Mouse (Mus musculus): ENCODE results near the gene Theg.

Gene Theg

DNA sequence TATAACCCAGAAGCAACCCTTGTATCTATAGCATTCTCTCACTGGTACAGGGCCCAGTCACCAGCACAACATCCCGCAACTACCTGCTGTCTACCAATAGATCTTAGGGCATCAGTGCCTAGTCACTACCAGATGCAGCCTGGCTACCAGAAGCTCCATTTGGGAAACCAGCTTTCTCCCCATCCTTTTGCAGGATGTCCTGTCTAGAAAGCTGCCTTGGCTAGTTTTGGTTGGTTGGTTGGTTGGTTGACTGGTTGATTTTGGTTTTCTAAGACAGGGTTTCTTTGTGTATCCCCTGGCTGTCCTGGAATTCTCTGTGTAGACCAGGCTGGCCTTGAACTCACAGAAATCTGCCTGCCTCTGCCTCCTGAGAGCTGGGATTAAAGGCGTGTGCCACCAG is 27.4 kb downstream of the Theg start:
- in situ Hi-C loops (cut with MboI; ENCODE audit: unreplicated experiment in 2 of 2) = no loop called here

DNA sequence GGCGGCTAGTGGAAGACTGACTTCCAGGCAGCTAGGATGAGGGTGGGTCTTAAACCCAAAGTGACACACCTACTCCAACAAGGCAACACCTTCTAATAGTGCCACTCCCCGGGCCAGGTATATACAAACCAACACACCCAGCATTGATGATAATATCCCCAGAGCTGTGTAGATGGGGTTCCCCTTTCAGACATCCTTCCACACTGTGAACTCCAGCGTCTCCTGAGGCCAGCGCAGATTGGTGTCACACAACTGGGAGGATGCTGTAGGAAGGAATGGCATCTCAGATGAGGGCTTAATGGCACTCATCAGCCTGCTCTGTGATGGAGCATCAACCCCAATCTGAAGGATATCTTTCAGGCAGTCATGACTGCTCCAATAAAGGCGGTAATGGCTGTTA is 29.6 kb downstream of the Theg start:
- in situ Hi-C loops (cut with MboI; ENCODE audit: unreplicated experiment in 2 of 2) = no loop called here

DNA sequence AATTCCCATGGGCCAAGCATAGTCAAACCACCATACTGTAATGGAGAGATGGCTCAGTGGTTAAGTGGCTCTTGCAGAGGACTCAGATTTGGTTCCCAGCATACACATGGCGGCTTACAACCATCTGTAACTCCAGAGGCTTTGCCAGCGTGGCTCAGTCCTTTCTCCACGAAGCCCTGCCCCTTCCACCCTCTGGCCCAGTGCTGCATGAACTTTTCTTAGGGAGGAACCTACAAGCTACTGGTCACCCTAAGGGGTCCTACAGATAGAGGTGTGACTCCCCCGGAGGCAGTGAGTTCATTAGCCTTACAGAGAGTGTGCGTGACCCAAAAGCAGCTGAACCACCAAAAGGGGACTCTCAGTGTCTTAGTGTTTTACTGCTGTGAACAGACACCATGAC is 30.2 kb downstream of the Theg start:
- in situ Hi-C loops (cut with MboI; ENCODE audit: unreplicated experiment in 2 of 2) = no loop called here

DNA sequence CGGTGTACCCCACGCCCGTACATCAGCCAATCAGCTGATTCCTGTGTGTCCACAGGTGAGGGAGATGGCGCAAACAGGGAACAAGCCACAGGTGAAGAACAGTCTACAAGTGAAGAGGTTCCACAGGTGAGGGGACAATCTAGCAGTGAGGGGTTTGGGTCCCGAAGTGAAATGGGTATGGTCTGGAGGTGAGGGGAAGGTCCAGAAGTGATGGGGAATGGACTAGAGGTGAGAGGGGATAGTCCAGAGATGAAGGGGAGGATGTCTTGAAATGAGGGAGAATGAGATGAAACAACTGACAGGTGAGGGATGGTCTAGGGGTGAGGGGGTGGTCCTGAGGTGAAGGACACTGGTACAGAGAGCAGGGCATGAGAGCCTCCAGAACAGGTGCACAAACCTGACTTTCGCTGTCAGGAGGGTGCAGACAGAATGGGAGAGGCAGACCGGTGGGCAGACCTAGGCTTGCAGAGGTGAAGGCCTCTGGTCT is 31.9 kb downstream of the Theg start:
- in situ Hi-C loops (cut with MboI; ENCODE audit: unreplicated experiment in 2 of 2) = no loop called here

DNA sequence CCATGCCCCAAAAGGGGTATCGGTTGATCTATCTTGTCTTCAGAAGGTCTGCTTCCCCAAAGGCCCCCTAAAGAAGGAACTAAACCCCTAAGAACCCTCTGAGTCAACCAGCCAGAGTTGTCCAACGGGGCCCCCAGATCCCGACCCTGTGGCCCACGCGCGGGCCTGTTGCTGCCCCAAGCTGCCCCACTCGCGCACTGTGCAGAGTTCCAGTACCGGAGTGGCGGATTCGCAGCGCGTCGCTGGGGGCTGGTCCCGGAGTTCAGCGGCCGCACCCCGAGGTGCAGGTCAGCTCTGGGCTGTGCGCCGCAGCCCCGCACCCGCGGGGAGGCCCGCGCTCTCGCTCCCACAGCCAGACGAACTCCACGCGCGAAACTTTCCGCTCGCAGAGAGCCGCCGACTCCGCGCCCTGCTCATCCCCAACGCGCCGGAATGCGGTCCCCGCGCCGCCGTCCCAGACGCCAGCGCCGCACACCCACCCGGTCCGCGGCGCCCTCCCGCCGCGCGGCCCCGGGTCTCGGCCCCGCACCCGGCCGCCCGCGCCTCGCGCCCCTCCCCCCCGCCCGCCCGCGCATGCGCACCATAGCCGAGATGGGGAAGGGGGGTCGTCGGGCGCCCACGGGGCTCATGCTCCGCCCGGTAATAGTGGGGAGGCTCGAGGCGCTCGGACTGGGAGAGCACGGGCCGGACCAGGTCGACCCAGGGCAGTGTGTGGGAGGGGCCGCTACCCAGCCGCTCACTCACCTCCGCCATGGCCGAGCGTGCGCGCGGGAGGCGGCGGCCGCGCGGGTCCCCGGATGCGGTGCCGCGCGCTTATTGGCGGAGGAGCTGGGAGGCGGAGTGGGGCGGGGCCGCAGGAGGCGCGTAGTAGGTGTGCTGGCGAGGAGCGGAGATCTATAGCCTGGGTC is 32.5 kb downstream of the Theg start, which contains the start of gene Mier2:
Gene Mier2, minus strand, starts transcription at position 870 of the 908 bp plus-strand sequence.
- in situ Hi-C loops (cut with MboI; ENCODE audit: unreplicated experiment in 2 of 2) = no loop called here

DNA sequence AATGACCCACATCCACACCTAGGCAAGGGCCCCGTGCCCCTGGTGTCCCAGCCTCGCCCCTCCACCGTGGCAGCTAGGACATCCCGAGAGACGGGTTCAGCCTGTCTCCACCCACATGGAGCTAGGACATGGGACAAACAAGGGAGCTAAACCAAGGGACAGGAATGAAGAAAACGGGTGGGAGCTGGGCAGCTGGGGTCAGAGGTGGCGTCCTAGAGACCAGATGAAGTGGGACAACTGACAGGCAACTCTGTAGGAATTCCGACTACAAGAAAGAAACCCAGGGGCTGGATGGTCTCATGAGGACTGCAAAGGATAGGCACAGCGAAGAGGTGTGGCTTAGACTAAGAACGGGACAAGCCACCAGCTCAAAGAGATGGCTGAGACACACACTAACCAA is 33.4 kb downstream of the Theg start:
- in situ Hi-C loops (cut with MboI; ENCODE audit: unreplicated experiment in 2 of 2) = no loop called here

DNA sequence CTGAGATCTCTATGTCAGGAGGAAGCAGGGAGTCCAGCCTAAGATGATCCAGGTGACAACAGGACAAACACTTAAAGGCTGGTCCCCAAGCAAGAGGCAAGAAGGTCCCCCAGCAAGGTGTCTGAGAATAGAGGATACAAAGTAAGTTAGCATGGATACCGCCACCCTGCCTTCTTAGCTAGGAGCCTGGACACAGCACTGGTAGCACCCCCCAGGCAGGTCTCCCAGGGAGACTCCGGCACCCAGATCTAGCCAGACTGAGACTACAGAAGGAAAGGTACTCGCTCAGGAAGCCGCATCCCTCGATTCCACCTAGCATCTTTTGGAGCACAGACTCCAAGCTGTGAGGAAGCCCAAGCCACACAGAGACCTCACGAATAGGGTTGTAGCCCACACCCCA is 34.0 kb downstream of the Theg start:
- in situ Hi-C loops (cut with MboI; ENCODE audit: unreplicated experiment in 2 of 2) = no loop called here

DNA sequence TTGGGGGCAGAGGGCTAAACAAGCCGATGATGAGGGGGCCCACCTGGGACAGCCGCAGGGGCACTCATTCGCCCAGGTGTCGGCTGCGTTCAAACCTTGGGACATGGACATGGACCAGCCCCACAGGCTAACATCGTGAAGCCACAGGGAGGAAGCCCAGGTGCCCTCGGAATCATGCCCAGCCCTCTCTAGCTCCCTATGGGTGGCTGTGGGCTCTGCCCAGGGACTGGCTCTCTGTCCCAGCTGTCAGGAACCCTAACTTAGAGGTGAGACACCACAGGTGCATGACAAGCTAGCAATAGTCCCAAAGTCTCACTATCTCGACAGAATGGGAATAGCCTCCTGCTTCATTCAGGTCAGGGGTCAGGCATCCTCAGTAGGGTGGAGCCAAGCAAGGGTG is 34.6 kb downstream of the Theg start:
- in situ Hi-C loops (cut with MboI; ENCODE audit: unreplicated experiment in 2 of 2) = no loop called here

DNA sequence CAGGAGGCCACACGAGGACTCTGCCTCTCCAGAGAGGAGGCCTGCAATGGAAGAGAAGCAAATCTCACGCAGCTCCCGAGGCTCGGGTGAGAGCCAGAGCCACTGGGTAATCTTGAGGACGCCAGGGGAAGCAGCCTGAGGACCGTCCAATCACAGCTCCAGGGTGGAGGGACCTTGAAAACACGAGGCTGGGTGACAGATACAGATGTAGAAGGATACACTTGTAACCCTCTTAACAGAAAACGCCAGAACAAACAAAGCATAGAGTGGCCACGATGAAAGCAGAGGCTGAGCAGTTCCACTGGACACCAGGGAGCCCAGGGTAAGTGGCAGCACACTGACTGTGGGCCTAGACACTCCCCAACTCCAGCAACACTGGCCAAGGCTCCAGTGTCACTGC is 36.8 kb downstream of the Theg start:
- in situ Hi-C loops (cut with MboI; ENCODE audit: unreplicated experiment in 2 of 2) = no loop called here

DNA sequence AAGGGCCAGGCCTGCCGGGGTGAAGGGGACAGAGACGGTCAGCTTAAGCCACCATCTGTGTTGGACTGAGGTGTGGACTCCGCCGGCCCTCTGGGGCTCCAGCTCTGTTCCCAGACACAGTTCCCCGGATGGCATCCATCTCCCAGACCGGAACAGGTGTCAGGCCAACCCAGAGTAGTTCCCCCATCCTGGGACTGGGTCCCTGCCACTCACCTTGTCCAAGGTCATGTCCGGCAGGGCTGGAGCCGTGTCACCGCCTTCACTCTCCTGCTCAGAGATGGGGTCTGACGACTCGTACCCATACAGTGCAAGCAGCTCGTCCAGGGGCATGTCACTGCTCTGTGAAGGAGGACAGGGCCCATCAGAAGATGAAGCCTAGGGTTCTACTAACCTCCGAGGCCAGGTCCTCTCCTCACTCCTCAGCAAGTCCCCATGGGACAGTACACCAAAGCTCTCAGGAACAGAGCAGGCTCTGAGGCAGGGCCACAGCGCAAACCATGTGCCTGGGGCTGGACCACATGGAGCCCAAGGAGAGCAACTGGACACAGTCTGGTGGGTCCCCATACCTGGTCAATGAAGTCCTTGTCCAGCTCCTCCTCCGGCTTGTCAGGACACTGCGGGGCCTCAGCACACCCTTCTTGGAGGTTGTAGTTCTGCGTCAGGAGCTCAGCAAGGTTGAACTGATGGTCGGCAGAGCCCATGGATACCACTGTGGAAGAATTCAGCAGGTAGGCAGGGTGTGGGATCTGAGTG is 38.0 kb downstream of the Theg start:
- in situ Hi-C loops (cut with MboI; ENCODE audit: unreplicated experiment in 2 of 2) = no loop called here

DNA sequence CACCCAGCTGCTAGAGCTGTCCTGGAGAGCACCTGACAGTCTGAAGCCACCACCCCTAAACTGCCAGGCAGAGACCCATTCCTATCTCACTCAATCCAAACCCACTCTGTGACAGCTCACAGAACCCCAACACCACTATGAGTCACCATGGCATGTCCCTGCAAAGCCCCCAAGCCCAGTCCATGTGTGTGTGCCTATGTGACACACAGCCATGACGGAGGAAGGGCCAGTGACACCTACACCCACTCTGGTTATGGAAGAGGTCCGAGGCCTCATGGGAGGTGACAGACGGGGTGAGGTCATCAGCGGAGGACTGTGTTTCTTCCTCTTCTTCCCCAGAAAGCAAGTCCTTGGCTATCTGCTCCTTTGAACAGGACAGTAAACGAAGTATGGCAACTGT is 38.6 kb downstream of the Theg start:
- in situ Hi-C loops (cut with MboI; ENCODE audit: unreplicated experiment in 2 of 2) = no loop called here

DNA sequence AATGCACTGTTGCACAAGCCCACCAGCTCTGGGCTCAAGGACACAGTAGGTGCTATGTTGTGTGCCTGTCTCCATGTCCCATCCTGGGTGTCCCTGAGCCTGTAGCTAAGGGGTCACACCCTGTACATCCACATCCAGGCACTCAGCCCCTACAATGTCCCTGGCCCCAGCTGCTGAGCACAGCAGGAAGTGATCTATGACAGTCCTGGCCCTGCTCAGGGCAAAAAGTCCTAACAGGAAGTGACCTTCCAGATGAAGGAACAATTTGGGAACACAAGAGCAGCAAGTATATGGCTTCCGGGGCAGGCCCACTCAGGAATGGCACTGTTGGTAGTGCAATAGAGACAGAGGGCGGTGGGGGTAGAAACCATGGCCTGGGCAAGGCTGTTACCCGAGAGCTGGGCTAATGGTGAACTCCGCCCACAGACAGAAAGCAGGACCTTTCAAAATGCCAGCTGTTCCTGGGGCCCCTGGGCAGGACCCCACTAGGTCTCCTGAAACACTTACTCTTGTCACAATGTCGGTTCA is 39.9 kb downstream of the Theg start:
- in situ Hi-C loops (cut with MboI; ENCODE audit: unreplicated experiment in 2 of 2) = no loop called here

DNA sequence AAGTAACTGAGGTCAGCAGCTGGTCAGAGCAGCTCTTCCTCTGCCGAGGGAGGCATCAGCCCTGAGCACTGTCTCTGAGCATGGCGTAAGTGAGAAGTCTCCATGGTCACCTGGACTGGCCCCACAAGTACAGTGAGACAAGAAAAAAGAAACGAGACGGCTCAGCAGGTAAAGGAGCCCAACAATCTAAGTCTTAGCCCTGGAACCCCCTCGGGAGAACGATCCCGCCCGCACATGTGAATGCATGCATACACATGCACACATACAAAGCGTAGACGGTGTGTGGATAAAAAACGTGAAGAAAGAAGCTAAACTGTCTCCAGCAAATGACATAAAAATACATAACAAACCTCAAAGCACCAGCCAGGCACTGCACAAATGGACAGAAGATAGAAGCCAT is 40.6 kb downstream of the Theg start:
- in situ Hi-C loops (cut with MboI; ENCODE audit: unreplicated experiment in 2 of 2) = no loop called here

DNA sequence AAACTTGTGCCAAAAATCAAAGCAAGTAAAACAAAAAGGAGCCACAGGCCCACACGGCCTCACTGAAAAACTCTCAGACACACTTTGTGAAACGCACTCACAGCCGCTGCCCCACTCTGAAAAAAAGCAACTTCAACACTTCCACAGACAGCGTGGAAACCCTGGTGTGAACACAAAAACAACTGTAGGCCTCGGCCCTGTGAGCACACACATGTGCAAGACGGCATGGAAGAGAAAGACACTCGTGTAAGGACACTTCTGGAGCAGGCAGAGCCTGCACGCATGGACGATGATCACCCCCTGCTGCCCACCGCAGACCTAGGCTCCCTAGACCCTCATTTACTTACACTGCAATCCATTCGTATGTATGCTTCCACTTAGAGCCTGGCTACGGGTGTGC is 41.2 kb downstream of the Theg start:
- in situ Hi-C loops (cut with MboI; ENCODE audit: unreplicated experiment in 2 of 2) = no loop called here

DNA sequence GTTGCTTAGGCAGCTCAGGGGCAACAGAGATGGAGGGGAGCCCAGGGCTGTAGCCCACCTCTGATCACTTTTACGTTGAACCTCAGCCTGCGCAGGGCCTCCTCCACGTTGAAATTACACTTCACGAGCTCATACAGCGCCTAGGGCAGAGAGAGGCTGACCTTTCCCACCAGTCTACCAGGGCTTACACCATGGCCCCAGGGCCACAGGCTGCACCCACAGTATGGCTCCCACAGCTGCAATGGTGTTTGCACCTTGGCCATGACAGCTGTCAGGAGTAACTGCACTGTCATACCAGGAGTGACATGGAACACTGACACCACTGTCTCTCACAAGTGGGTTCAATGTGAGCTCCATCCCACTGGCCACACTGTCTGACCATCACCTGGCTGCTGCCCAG is 42.5 kb downstream of the Theg start:
- in situ Hi-C loops (cut with MboI; ENCODE audit: unreplicated experiment in 2 of 2) = no loop called here

DNA sequence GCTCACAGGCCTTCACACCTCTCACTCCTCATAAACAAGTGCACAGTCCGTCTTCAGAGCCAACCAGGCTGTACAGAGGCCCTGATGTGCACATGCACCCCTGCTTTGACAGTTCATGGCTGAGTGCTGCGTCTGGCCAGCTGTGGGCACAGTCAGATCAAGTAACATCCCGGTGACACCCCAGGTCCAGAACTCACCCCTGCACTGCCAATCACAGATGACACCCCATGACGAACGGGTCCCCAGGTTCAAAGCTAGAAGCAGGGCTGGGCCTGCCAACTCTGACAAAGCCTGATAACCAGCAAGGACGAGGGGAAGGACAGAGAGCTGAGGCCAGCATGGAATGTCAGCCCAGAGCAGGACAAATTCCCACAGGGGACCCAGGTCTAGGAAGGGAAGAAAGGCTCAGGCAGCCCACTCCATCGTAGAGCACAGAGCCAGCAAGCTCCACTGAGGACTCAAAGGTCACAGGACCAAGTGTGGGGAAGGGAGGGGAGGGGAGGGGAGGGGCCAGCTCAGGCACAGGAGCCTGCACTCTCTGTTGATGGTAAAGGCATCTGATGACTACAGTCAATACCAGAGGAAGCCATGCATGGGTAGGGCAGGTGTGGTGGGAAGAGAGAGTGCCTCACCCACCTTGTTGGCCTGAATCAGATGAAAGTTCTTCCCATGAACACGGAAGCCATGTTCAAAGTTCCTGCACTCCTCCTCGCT is 43.1 kb downstream of the Theg start:
- in situ Hi-C loops (cut with MboI; ENCODE audit: unreplicated experiment in 2 of 2) = no loop called here

DNA sequence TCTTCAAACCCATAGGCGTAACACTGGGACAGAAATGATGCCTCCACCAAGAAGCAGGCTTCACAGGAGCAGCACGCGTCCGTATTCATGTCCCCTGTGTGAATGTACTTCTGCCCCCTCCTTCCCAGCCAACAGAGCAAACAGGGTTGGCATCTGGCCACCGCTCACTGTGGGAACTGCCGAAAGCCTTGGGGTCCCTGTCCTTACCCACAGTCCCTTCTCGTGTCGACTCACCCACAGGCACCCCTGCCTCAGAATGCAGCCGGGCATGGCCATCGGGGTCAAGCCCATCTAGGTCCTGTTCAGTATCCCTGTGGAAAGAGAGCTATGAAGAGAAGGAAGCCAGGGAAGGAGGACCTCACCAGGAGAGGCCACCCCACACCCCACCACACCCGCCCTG is 45.0 kb downstream of the Theg start:
- in situ Hi-C loops (cut with MboI; ENCODE audit: unreplicated experiment in 2 of 2) = no loop called here

DNA sequence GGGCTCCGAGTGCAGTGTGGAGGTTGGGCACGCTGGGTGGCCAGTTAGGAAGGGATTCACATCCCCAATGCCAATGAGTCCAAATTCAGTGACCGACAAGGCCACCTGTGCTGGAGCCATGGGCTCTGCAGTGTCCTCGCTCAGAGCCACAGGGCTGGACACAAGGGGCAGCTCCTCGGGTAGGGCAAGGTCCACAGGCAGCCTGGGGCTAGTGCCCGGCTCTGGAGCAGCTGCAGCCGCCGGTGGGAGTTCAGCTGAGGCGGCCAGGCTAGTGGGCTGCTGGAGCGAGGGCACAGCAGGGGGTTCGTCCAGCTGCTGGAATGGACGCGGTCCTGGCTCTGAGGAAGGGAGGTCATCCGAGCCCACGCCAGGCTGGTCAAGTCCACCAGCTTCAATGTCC is 45.6 kb downstream of the Theg start:
- in situ Hi-C loops (cut with MboI; ENCODE audit: unreplicated experiment in 2 of 2) = no loop called here

DNA sequence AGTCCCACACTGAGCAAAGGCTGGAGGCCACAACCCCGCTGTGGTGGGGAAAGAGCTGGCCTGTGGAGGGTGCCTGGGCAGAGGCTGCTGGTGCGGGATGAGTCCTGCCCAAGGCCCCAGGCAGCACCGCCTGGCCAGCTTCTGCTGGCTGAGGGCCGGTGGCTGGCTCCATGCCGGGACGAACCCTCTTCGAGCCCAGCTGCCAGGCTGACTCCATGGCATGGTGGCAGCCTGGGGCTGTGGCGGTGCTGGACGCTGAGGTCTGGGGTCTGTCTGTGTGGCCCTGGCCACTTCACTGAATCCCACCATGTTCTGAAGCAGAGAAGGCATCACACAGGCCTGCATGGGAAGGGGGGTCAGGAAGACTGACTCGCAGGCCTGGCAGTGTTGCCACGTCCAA is 46.4 kb downstream of the Theg start:
- in situ Hi-C loops (cut with MboI; ENCODE audit: unreplicated experiment in 2 of 2) = no loop called here

DNA sequence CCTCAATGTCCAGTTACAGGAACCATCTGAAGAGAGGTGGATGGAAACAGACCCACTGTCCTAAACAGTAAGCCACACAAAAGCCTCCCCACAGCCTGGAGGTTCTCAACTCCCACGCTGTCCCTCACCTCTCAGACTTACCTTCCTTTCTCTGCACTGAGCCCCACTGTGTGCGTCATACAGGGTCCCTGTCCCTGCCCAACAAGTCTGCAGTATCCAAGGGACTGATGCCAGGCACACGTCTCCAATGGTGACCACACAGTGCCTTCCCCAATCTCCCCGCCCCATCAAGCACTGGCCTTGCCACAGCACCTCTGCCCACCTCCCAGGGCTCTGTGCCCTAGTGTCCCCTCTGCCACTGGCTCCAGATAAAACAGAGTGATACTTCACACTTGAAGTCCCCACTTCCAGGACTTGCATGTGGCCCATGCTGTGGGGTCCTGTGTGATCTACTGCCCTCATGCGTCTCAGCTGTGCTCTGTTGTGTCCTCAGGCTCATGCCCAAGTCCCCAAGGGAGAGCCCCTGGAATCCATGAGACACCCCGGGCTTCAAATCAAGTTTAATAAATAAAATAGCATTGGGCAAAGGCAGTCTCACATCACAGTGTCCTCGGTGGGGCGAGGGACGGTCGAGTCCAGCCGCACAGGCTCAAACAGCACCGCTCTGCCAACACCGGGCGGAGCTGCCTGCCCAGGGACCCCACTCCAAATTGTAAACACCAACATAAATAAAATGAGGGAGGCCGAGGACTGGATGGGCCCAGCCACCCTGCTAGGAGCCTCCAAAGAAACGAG is 47.2 kb downstream of the Theg start:
- in situ Hi-C loops (cut with MboI; ENCODE audit: unreplicated experiment in 2 of 2) = no loop called here
